Mouse (Mus musculus): ENCODE data around the gene Ndufaf3. TPM values are rescaled to one million over a fixed set of nuclear protein-coding genes. Genes with fewer than 3 reads are reported as not detected.

Ndufaf3 gene
- polyA plus RNA-seq, 1 experiment from 2014 or later = 53.2 TPM

- Histone ChIP-seq H3K4me2 (ENCODE audit: low read depth, low read length, severe bottlenecking) (no peak overlapping the region), H3K36me3 (ENCODE audit: control insufficient read depth, insufficient read depth, low read length) (no peaks in the 10 kb centered on the region), H3K27ac (ENCODE audit: low read depth, low read length) (no peak overlapping the region), H3K27me3 (ENCODE audit: control insufficient read depth, insufficient read depth, low read length) (no peaks in the 10 kb centered on the region), H3K9me3 (ENCODE audit: control insufficient read depth, low read length) (no peaks in the 10 kb centered on the region), H3K9ac (ENCODE audit: low read length) (no peak overlapping the region), H3K4me1 (replicated peaks; ENCODE audit: control insufficient read depth, insufficient read depth, low read length) (peaks cover under 1% of the 10 kb centered on the region; the same call in 1 of the 2 replicates), H3K4me3 (ENCODE audit: low read depth, low read length) (no peak overlapping the region)
- 88% methylated on average over 3 of the region's 3 CpGs for WGBS
- ATAC-seq (replicated peaks; ENCODE audit: low FRiP score) (no peak), DNase-seq (ENCODE audit: low spot score) (no peak)
Measured at GRCm38 (mm10) chr9:108594354-108594753, 27.1 kb upstream of the Ndufaf3 start.

GRCm38 (mm10) chr9:108591462-108591861 lies 24.2 kb upstream of the Ndufaf3 start:
- H3K36me3 ChIP-seq (ENCODE audit: control insufficient read depth, insufficient read depth, low read length) = no peaks in the 10 kb centered on the region
- H3K9ac ChIP-seq (ENCODE audit: low read length) = no peak overlapping the region
- no peak for ATAC-seq (replicated peaks; ENCODE audit: low FRiP score)

GRCm38 (mm10) chr9:108589229-108589628 lies 22.0 kb upstream of the Ndufaf3 start:
- 75% methylated on average over 5 of the region's 5 CpGs for WGBS

More at GRCm38 (mm10) chr9:108591462-108591861, 24.2 kb upstream of the Ndufaf3 start:
- no peak overlapping the region for H3K27ac ChIP-seq (ENCODE audit: low read depth, low read length)
- 91% methylated on average over 4 of the region's 4 CpGs for WGBS
- no peak overlapping the region for H3K4me2 ChIP-seq (ENCODE audit: low read depth, low read length, severe bottlenecking)
- no peak for DNase-seq (ENCODE audit: low spot score)
- no peaks in the 10 kb centered on the region for H3K27me3 ChIP-seq (ENCODE audit: control insufficient read depth, insufficient read depth, low read length)
- no peaks in the 10 kb centered on the region for H3K9me3 ChIP-seq (ENCODE audit: control insufficient read depth, low read length)
- H3K4me3 ChIP-seq (ENCODE audit: low read depth, low read length) = no peak overlapping the region
- H3K4me1 ChIP-seq (replicated peaks; ENCODE audit: control insufficient read depth, insufficient read depth, low read length) = peaks cover 26% of the 10 kb centered on the region

GRCm38 (mm10) chr9:108587571-108588180 lies 20.4 kb upstream of the Ndufaf3 start:
- 1% methylated on average over 14 of the region's 14 CpGs for WGBS
- DNase-seq (ENCODE audit: low spot score) (peak; percentile 93), ATAC-seq (replicated peaks; ENCODE audit: low FRiP score) (peak; percentile 98)
- no peaks in the 10 kb centered on the region for H3K9me3 ChIP-seq (ENCODE audit: control insufficient read depth, low read length)
- H3K27me3 ChIP-seq (ENCODE audit: control insufficient read depth, insufficient read depth, low read length) = no peaks in the 10 kb centered on the region
- peak overlapping the region; percentile 18; the same call in 1 of the 2 replicates for H3K4me3 ChIP-seq (ENCODE audit: low read depth, low read length)
- H3K4me2 ChIP-seq (ENCODE audit: low read depth, low read length, severe bottlenecking) = peak overlapping the region; percentile 53
- peaks cover 32% of the 10 kb centered on the region for H3K4me1 ChIP-seq (replicated peaks; ENCODE audit: control insufficient read depth, insufficient read depth, low read length)
- H3K27ac ChIP-seq (ENCODE audit: low read depth, low read length) = peak overlapping the region; percentile 98
- no peaks in the 10 kb centered on the region for H3K36me3 ChIP-seq (ENCODE audit: control insufficient read depth, insufficient read depth, low read length)
- H3K9ac ChIP-seq (ENCODE audit: low read length) = peak overlapping the region; percentile 54

More at GRCm38 (mm10) chr9:108589229-108589628, 22.0 kb upstream of the Ndufaf3 start:
- DNase-seq (ENCODE audit: low spot score) (no peak), ATAC-seq (replicated peaks; ENCODE audit: low FRiP score) (no peak)
- Histone ChIP-seq H3K9me3 (ENCODE audit: control insufficient read depth, low read length) (no peaks in the 10 kb centered on the region), H3K27ac (ENCODE audit: low read depth, low read length) (peak overlapping the region; percentile 98), H3K9ac (ENCODE audit: low read length) (no peak overlapping the region), H3K4me2 (ENCODE audit: low read depth, low read length, severe bottlenecking) (no peak overlapping the region), H3K4me3 (ENCODE audit: low read depth, low read length) (no peak overlapping the region), H3K27me3 (ENCODE audit: control insufficient read depth, insufficient read depth, low read length) (no peaks in the 10 kb centered on the region), H3K36me3 (ENCODE audit: control insufficient read depth, insufficient read depth, low read length) (no peaks in the 10 kb centered on the region), H3K4me1 (replicated peaks; ENCODE audit: control insufficient read depth, insufficient read depth, low read length) (peaks cover 32% of the 10 kb centered on the region)

GRCm38 (mm10) chr9:108579344-108579690 lies 12.1 kb upstream of the Ndufaf3 start:
- H3K4me1 ChIP-seq (replicated peaks; ENCODE audit: control insufficient read depth, insufficient read depth, low read length) = peaks cover 21% of the 10 kb centered on the region
- H3K9ac ChIP-seq (ENCODE audit: low read length) = peak overlapping the region; percentile 87
- DNase-seq (ENCODE audit: low spot score) = no peak
- H3K9me3 ChIP-seq (ENCODE audit: control insufficient read depth, low read length) = no peaks in the 10 kb centered on the region
- H3K4me2 ChIP-seq (ENCODE audit: low read depth, low read length, severe bottlenecking) = peak overlapping the region; percentile 62
- H3K27ac ChIP-seq (ENCODE audit: low read depth, low read length) = peak overlapping the region; percentile 88; the same call in 1 of the 2 replicates
- H3K4me3 ChIP-seq (ENCODE audit: low read depth, low read length) = peak overlapping the region; percentile 85
- H3K36me3 ChIP-seq (ENCODE audit: control insufficient read depth, insufficient read depth, low read length) = peaks cover 3% of the 10 kb centered on the region; the same call in 1 of the 2 replicates
- WGBS = 73% methylated on average over 5 of the region's 5 CpGs
- no peak for ATAC-seq (replicated peaks; ENCODE audit: low FRiP score)
- H3K27me3 ChIP-seq (ENCODE audit: control insufficient read depth, insufficient read depth, low read length) = no peaks in the 10 kb centered on the region

- 4% methylated on average over 50 of the region's 51 CpGs for WGBS
- H3K36me3 ChIP-seq (ENCODE audit: control insufficient read depth, insufficient read depth, low read length) = peaks cover 3% of the 10 kb centered on the region; the same call in 1 of the 2 replicates
- no peaks in the 10 kb centered on the region for H3K27me3 ChIP-seq (ENCODE audit: control insufficient read depth, insufficient read depth, low read length)
- peak within 1 kb of the TSS; percentile 85 for H3K4me3 ChIP-seq (ENCODE audit: low read depth, low read length)
- H3K27ac ChIP-seq (ENCODE audit: low read depth, low read length) = peak within 1 kb of the TSS; percentile 97
- no peaks in the 10 kb centered on the region for H3K9me3 ChIP-seq (ENCODE audit: control insufficient read depth, low read length)
- ATAC-seq (replicated peaks; ENCODE audit: low FRiP score) (peak; percentile 97), DNase-seq (ENCODE audit: low spot score) (peak; percentile 98)
- H3K4me1 ChIP-seq (replicated peaks; ENCODE audit: control insufficient read depth, insufficient read depth, low read length) = peaks cover 25% of the 10 kb centered on the region
- H3K4me2 ChIP-seq (ENCODE audit: low read depth, low read length, severe bottlenecking) = peak within 1 kb of the TSS; percentile 62
- peak within 1 kb of the TSS; percentile 87 for H3K9ac ChIP-seq (ENCODE audit: low read length)
Measured at GRCm38 (mm10) chr9:108578545-108579343, 11.5 kb upstream of the Ndufaf3 start, which contains the start of gene Wdr6. Gene Wdr6, minus strand, starts transcription at chr9:108578739.

GRCm38 (mm10) chr9:108577934-108578544 lies 10.8 kb upstream of the Ndufaf3 start:
- DNase-seq (ENCODE audit: low spot score) (no peak), ATAC-seq (replicated peaks; ENCODE audit: low FRiP score) (no peak; the same call in none of the 2 replicates)
- peaks cover 29% of the 10 kb centered on the region for H3K4me1 ChIP-seq (replicated peaks; ENCODE audit: control insufficient read depth, insufficient read depth, low read length)

GRCm38 (mm10) chr9:108577025-108577424 lies 9.8 kb upstream of the Ndufaf3 start:
- H3K4me3 ChIP-seq (ENCODE audit: low read depth, low read length) = peak overlapping the region; percentile 85
- peaks cover 15% of the 10 kb centered on the region; the same call in 1 of the 2 replicates for H3K36me3 ChIP-seq (ENCODE audit: control insufficient read depth, insufficient read depth, low read length)
- no peaks in the 10 kb centered on the region for H3K9me3 ChIP-seq (ENCODE audit: control insufficient read depth, low read length)
- 55% methylated on average over 6 of the region's 6 CpGs for WGBS
- peak overlapping the region; percentile 62 for H3K4me2 ChIP-seq (ENCODE audit: low read depth, low read length, severe bottlenecking)
- no peak for DNase-seq (ENCODE audit: low spot score)
- H3K27me3 ChIP-seq (ENCODE audit: control insufficient read depth, insufficient read depth, low read length) = no peaks in the 10 kb centered on the region
- no peak overlapping the region for H3K27ac ChIP-seq (ENCODE audit: low read depth, low read length)
- peaks cover 29% of the 10 kb centered on the region for H3K4me1 ChIP-seq (replicated peaks; ENCODE audit: control insufficient read depth, insufficient read depth, low read length)
- peak overlapping the region; percentile 87; the same call in 1 of the 2 replicates for H3K9ac ChIP-seq (ENCODE audit: low read length)
- ATAC-seq (replicated peaks; ENCODE audit: low FRiP score) = no peak

More at GRCm38 (mm10) chr9:108577934-108578544, 10.8 kb upstream of the Ndufaf3 start:
- Histone ChIP-seq H3K36me3 (ENCODE audit: control insufficient read depth, insufficient read depth, low read length) (peaks cover 8% of the 10 kb centered on the region; the same call in 1 of the 2 replicates), H3K9me3 (ENCODE audit: control insufficient read depth, low read length) (no peaks in the 10 kb centered on the region), H3K4me3 (ENCODE audit: low read depth, low read length) (peak overlapping the region; percentile 85), H3K4me2 (ENCODE audit: low read depth, low read length, severe bottlenecking) (peak overlapping the region; percentile 62), H3K9ac (ENCODE audit: low read length) (peak overlapping the region; percentile 87), H3K27me3 (ENCODE audit: control insufficient read depth, insufficient read depth, low read length) (no peaks in the 10 kb centered on the region), H3K27ac (ENCODE audit: low read depth, low read length) (peak overlapping the region; percentile 97)
- WGBS = 0% methylated on average over 24 of the region's 24 CpGs

Measured in forebrain, embryonic 11.5 days (tissue).